Mouse (Mus musculus): ENCODE measurements around the gene Zcchc24.

The Zcchc24 gene

GRCm38 (mm10) chr14:25666668-25667376 is 102.0 kb downstream of the Zcchc24 start:
- DNase-seq (ENCODE audit: low spot score), result no peak

- DNase-seq (ENCODE audit: low spot score), result no peak
Measured at GRCm38 (mm10) chr14:25665314-25665970, 103.4 kb downstream of the Zcchc24 start.

- no peak for DNase-seq (ENCODE audit: low spot score)
Measured at GRCm38 (mm10) chr14:25664310-25664695, 104.5 kb downstream of the Zcchc24 start.

- no peak for DNase-seq (ENCODE audit: low spot score)
Measured at GRCm38 (mm10) chr14:25663649-25664309, 105.1 kb downstream of the Zcchc24 start.

Data from ovary, adult 18-20 months (tissue).